In genomic region chr12:72854377-72855032, GRCm38 (mm10) we compare ENCODE assay signal across 9 mouse cellular contexts.
DNase-seq lines count a peak whose midpoint lies in the region; ATAC-seq lines count a peak whose summit lies in the region.
"Had no signal": no experiment of that assay in that cellular context is flagged by ENCODE, and none has a peak within 500 bp of the region (broad histone marks: within the 10 kb centered on the region; RNA-seq: fewer than 3 reads in every experiment).

No protein-coding gene starts in this region.

- H3K4me1 ChIP-seq in embryonic facial prominence, embryonic 13.5 days, result peaks cover 12% of the 10 kb centered on the region; the same call in 1 of the 2 replicates
- peaks cover 10% of the 10 kb centered on the region for H3K4me1 ChIP-seq in limb, embryonic 12.5 days (replicated peaks)
- H3K4me1 ChIP-seq in neural tube, embryonic 15.5 days, result no peaks in the 10 kb centered on the region

- 2% methylated on average over 19 of the region's 19 CpGs for WGBS in embryonic facial prominence, embryonic 13.5 days
- WGBS in limb, embryonic 12.5 days, result 3% methylated on average over 19 of the region's 19 CpGs
- WGBS in neural tube, embryonic 15.5 days, result 3% methylated on average over 19 of the region's 19 CpGs

- H3K9me3 ChIP-seq in embryonic facial prominence, embryonic 13.5 days, result 0 out of 2 replicates have a peak, but pooled peaks cover 3% of the 10 kb centered on the region
- peaks cover 3% of the 10 kb centered on the region; the same call in 1 of the 2 replicates for H3K9me3 ChIP-seq in limb, embryonic 12.5 days
- H3K9me3 ChIP-seq in neural tube, embryonic 15.5 days (replicated peaks), result no peaks in the 10 kb centered on the region

- ATAC-seq in embryonic facial prominence, embryonic 13.5 days (ENCODE audit: insufficient number of reproducible peaks, insufficient read depth, low FRiP score, low TSS enrichment, low read depth), result no peak
- ATAC-seq in limb, embryonic 12.5 days (ENCODE audit: insufficient number of reproducible peaks, insufficient read depth, low FRiP score, low TSS enrichment, low read depth), result no peak
- no peak for ATAC-seq in neural tube, embryonic 15.5 days (ENCODE audit: low FRiP score)

- H3K36me3 ChIP-seq in embryonic facial prominence, embryonic 13.5 days, result no peaks in the 10 kb centered on the region
- H3K36me3 ChIP-seq in limb, embryonic 12.5 days, result no peaks in the 10 kb centered on the region
- no peaks in the 10 kb centered on the region for H3K36me3 ChIP-seq in neural tube, embryonic 15.5 days

- H3K9ac ChIP-seq in embryonic facial prominence, embryonic 13.5 days, result 0 out of 2 replicates have a peak overlapping the region, but pooled peaks have one; percentile 2
- no peak overlapping the region for H3K9ac ChIP-seq in limb, embryonic 12.5 days (replicated peaks)
- no peak overlapping the region for H3K9ac ChIP-seq in neural tube, embryonic 15.5 days (replicated peaks)

- peak; percentile 7 for DNase-seq in left cerebral cortex, postnatal 4 days
- no peak for DNase-seq in left cerebral cortex, postnatal 10 days (ENCODE audit: extremely low spot score in 1 of 2, low spot score in 2 of 2)
- DNase-seq in right cerebral cortex, postnatal 4 days, result no peak
- no peak for DNase-seq in right cerebral cortex, postnatal 25 days
- DNase-seq in thymus, adult 18-20 months, result no peak
- DNase-seq: lung, adult 18-20 months had no signal

- H3K4me2 ChIP-seq in embryonic facial prominence, embryonic 13.5 days, result peak overlapping the region; percentile 55
- H3K4me2 ChIP-seq in limb, embryonic 12.5 days, result peak overlapping the region; percentile 50
- peak overlapping the region; percentile 36 for H3K4me2 ChIP-seq in neural tube, embryonic 15.5 days

- peak overlapping the region; percentile 27 for H3K4me3 ChIP-seq in embryonic facial prominence, embryonic 13.5 days
- H3K4me3 ChIP-seq in limb, embryonic 12.5 days (replicated peaks), result peak overlapping the region; percentile 19
- H3K4me3 ChIP-seq in neural tube, embryonic 15.5 days (replicated peaks), result 0 out of 2 replicates have a peak overlapping the region, but pooled peaks have one; percentile 8

- H3K27ac ChIP-seq in embryonic facial prominence, embryonic 13.5 days, result no peak overlapping the region
- no peak overlapping the region for H3K27ac ChIP-seq in limb, embryonic 12.5 days
- H3K27ac ChIP-seq in neural tube, embryonic 15.5 days (replicated peaks), result no peak overlapping the region

- intact Hi-C loops in left cerebral cortex, postnatal 4 days (cut with DNase I), result no loop called here
- intact Hi-C loops in left cerebral cortex, postnatal 10 days (cut with DNase I), result loop anchor here (5.0 kb wide), 1 partner anchor 188 kb away; no protein-coding TSS in a partner anchor

- H3K27me3 ChIP-seq in embryonic facial prominence, embryonic 13.5 days, result peaks cover 58% of the 10 kb centered on the region
- peaks cover 63% of the 10 kb centered on the region for H3K27me3 ChIP-seq in limb, embryonic 12.5 days
- peaks cover 79% of the 10 kb centered on the region for H3K27me3 ChIP-seq in neural tube, embryonic 15.5 days (replicated peaks)
